Mouse (Mus musculus) mammary gland, adult 2 months (tissue): ENCODE data around the gene Syf2. TPM values are rescaled to one million over a fixed set of nuclear protein-coding genes. Genes with fewer than 3 reads are reported as not detected.

Source experiments
- polyA plus RNA-seq: library from polyadenylated mRNA; depleted of rRNA; stranded (reverse); fragments of >200 nt; gene quantifications from 2 replicates; pipeline ENCODE4 v1.2.3, GENCODE M21; 2012; ENCODE audit warnings: low replicate concordance; rRNA removed

Gene Syf2
- polyA plus RNA-seq = 12.6 and 22.3 TPM in 2 replicates

DNA sequence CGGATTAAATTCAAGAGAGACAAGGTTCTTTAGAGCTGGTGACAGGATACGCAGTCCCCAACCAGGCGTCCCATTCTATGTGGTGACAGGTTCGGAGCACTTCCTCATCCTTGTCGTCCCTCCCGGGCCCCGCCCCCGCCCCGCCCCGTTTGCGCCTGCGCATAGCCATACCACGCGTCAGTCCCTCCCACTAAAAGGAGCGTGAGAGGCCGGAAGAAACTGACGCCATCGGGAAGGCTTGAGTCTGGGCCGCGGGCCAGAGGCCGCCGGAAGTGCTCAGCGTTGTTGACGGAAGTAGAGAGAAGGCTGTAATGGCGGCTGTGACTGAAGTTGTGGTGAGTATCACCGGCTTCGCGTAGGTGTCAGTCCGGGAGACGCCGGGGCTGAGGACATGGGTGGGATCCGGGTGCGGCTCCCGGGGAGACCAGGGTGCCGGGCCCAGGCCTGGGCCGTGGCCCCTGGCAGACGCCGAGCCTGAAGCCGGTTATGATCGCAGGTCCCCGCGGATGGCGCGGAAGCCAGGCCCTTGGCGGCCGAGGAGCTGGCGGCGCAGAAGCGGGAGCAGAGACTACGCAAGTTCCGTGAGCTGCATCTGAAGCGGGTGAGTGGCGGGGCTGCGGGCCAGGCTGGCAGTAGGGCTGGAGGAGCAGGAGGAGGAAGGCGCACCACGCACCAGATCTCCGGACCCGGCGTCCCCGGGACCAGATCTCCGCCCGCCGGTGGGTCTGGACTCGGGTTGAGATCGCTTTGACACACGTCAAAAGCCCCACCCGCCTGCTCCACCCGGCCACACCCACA, at the start of gene Syf2:
Syf2 (plus strand) TSS at position 215 of the 798 bp plus-strand sequence.

DNA sequence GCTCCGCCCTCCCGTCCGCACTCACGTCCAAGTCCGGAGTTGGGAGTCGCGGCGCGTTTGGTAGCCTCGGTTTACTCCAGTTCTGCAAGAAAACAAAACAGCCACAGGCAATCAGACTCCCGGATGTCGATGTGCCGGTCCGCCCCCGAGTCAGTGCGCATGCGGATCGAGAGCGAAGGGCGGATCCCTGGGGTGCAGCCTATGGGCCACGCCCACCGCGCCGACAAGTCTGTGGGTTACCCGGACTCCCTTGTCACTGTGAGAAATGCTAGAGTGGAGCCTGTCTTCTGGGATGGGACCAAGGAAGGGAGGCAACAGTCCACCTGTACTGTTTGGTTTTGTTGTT, 15.9 kb upstream of the Syf2 start, which contains the start of gene Tmem50a:
Tmem50a (minus strand) TSS at position 161 of the 346 bp plus-strand sequence.

DNA sequence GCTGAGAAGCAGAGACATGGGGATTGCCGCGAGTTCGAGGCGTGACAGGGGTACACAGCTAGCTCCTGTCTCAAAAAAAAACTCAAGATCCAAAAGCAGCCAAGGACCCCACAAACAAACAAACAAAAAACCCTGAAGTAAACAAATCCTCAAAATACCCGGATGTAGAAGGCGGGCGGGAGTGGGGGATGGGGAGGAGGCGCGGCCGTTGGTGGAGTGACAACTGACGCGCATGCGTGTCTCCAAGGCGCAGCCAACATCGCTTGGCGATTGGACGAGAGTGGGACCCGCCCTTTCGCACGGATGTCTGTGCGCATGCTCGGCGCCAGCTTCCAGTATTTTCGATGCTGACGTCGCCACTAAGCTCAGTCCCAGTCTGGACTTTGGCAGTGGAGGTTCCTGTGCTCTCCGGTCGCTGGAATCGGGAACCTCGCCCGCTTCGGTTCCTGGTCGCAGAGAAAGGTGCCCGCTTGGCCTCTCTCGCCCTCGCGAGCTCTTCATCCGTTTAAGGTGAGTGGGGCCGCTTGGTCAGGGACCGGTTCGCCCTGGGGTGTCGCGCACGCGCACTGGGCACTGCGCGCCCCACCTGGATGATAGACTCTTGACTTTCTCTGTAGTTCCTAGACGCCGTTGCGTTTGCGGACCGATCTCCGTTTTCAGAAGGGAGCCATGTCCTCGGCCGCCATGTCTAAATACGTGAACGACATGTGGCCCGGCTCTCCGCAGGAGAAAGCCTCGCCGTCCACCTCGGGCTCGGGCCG, 7.3 kb upstream of the Syf2 start, which contains the start of gene Rsrp1:
Rsrp1 (plus strand) TSS at position 335 of the 761 bp plus-strand sequence.

Other genes with a start within 250 kb of the Syf2 start
- 8.3 and 14.5 TPM in 2 replicates for gene Man1c1, start 226.6 kb upstream of the Syf2 start, polyA plus RNA-seq
- 25.2 and 26.3 TPM in 2 replicates for gene Ldlrap1, start 162.9 kb upstream of the Syf2 start, polyA plus RNA-seq
- 12.5 and 15.4 TPM in 2 replicates for gene Maco1, start 77.6 kb upstream of the Syf2 start, polyA plus RNA-seq
- not detected in 2 replicates for gene Rhd, start 66.4 kb upstream of the Syf2 start, polyA plus RNA-seq
- gene Tmem50a, start 15.9 kb upstream of the Syf2 start, polyA plus RNA-seq = 96.4 and 167 TPM in 2 replicates
- 475 and 1,255 TPM in 2 replicates for gene Rsrp1, start 7.3 kb upstream of the Syf2 start, polyA plus RNA-seq
- 4.5 and 29.2 TPM in 2 replicates for gene Runx3, start 189.8 kb downstream of the Syf2 start, polyA plus RNA-seq